Mouse (Mus musculus) common myeloid progenitor, adult 5-6 weeks (primary cell): ENCODE data around the gene Ube2i. TPM values are rescaled to one million over a fixed set of nuclear protein-coding genes. Genes with fewer than 3 reads are reported as not detected.

Experiments used
- ATAC-seq: replicated peaks from 2 replicates; pipeline ENCODE4 v1.8.0; 2016; ENCODE audit warnings: low read depth, mild to moderate bottlenecking, moderate TSS enrichment, inconsistent platforms; ENCODE audit not compliant: poor library complexity, severe bottlenecking
- total RNA-seq: library from RNA; stranded (forward); fragments of 200-1000, 187-1606 nt; gene quantifications from 2 replicates; pipeline ENCODE4 v1.2.3, GENCODE M21; 2017

The Ube2i gene
- total RNA-seq: 313 and 322 TPM in 2 replicates

DNA sequence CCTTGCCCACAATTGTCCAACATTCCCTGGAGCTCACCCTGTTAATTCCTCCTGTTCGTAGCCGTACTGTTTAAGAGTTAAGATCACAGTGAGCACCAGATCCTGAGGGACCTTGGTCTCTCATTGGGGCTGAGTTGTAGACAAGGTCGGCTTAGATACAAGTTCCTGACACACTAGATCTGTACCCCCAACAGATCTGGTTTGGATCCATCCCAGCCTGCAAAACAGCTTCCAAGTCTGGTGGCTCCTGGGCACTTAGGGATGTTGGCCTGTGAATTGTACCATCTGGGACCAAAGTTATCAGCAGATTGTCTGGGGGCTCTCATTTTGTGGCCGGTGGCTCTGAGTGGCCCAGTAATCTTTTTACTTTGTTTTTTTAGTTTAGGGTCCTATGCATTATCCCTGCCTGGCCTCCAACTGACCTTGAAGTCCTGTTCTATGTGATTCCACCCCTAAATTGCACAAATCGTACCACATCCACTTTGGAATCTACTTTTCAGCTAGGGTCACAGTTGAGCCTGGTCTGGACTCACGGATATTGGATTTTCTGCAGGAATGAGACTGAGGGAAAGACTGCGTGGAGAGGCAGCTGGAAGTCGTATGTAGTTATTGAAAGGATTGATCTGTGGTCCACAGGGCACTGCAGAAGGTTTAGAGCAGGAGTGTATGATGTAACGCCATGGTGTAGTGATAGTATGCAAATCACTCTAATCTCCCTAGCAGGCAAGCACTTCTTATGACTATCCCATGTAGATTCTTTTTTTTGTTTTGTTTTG is at the start of gene Ube2i:
Gene Ube2i (minus strand): TSS at position 52 of the 776 bp plus-strand sequence.
- ATAC-seq: no peak

DNA sequence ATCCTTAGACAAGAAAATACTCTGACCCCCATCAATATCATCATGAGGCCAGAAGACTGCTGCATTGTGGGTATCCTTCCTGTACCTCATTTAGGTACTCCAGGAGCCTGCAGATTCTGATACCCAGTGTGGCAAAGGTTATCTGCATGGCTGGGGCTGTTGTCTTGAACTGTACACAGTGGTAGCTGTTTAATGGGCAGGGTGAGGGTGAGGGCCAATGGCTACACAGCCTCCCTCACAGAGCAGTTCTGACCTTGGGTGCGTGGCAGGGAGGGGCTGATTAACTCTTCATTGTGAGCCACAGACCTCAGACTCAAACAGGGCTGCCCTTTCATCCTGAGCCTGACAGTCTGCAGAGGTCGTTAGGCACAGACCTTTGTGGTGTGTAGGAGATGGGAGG is 48.5 kb upstream of the Ube2i start:
- ATAC-seq: no peak

DNA sequence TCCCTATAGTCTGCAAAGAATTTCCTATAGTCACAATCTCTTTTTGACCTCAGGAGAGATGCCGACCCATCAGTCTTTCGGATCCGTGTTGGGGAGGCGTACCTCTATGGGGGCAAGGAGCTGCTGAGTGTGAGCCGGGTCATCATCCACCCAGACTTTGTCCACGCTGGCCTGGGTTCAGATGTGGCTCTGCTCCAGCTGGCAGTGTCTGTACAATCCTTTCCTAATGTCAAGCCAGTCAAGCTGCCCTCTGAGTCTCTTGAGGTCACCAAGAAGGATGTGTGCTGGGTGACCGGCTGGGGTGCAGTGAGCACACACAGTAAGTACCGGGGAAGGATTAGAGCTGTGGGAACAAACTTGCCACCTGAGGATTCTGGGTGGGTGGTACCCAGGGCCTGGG is 46.4 kb upstream of the Ube2i start:
- no peak for ATAC-seq

DNA sequence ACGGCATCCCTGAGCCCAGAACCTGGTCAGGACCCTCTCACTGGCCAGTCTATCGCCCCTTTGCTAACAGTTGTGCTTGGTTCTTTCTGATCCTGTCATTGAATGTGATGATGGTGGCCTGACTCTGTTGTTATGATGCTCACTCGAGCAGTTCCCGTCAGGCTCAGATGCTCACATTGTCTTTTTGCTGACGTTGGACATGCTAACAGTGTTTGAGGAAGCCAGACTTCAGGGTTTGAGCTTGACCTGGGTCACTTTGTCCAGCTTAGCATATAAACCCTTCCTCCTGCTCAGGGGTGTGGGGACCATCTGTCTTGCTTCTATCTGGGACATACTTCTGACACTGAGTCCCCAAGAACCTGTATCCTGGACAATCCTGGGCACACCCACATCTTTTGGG is 43.9 kb upstream of the Ube2i start, which contains the start of gene Prss29:
Gene Prss29 (plus strand): TSS at position 301 of the 400 bp plus-strand sequence.
- ATAC-seq: no peak

DNA sequence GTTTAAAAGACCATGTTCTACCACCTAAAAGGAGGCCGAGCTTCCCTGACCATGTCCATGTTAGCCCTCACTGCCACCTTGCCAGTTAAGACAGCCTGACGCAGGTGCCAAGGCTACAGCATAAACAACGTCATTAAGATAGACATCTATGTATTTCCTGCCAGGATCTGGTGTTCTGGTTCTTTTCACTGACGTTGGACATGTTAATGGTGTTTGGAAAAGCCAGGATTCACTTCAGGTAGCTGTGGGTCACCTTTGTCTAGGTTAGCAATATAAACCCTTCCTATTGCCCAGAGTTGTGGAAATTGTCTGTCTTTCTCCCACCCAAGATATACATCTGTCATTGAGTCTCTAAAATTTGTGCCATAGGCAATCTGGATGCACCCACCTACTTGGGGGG is 33.9 kb upstream of the Ube2i start, which contains the start of gene Prss28:
Gene Prss28 (plus strand): TSS at position 301 of the 400 bp plus-strand sequence.
- ATAC-seq: no peak

DNA sequence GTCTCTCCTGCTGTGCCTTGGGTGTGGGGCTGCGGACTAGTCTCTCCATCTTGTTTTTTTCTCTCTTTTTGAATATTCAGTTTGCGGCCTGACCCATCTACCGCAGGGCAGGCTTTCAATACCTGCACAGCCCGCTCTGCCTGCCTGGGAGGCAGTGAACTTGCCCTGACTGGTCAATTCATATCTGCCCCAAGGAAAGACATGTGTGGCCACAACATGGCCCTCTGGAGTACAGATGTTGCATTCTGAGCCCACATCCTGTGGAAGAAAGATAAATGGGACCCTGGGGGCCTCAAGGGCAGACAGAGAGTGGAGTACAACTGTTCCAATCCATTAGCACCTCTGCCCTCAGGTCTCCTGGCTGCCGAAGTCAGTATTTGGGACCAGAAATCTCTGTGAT is 23.7 kb upstream of the Ube2i start, which contains the start of gene Prss34:
Gene Prss34 (plus strand): TSS at position 301 of the 400 bp plus-strand sequence.
- no peak for ATAC-seq

DNA sequence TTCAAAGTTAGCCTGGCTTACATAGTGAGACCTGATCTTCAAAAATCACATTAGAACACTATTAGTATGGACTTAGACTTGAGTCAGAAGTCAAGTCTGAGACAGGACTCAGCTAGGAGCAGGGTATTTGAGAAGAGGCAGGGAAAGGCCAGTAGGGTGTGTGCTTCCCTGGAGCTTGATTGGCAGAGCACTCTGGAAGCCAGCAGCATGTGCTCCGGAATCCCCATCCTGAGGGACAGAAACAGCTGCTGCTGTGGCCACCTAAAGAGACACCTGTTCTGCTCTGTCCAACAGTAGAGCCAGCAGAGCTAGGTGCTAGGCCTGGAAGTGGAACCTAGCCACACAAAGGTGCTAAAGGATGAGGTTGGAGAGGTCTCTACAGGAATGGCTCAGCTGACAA is 19.7 kb upstream of the Ube2i start:
- ATAC-seq: no peak

DNA sequence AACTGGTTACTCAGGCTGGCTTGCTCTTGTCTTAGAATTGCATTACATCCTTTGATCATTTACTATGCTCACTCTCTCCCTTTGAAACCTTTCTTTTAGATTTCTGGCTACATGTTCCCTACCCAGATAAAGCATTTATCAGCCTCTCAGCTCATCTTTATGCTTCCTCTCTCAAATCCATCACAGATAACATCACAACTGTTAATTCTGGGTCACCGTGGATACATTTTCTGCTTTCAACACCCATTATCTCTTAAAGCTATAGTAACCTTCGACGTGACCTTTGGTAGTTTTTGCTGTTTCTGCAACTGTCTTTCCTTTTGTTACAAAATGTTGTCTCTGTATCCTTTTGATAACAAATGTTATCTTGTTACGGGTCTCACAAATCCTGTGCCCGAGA is 19.1 kb upstream of the Ube2i start:
- ATAC-seq: no peak

DNA sequence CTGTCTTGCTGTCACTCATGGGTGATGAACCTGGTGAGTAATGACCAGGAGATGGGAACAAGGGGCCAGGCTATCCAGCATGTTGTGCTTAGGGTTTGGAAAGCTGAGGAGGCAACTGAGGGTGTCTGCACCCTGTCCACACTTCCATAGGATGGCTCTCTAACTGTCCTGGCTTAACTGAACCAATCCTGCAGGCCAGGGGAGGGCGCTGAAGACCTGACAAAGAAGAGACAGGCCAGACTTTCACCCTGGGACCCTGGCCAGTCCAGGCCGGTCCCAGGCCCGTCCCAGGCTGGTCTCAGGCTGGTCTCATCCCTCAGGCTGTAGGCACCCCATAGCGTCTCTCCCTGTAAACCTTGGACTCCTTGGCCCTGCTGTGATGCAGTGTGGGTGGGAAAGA is 16.0 kb upstream of the Ube2i start:
- ATAC-seq: 0 out of 2 replicates have a peak, but pooled peaks have one; percentile 36

DNA sequence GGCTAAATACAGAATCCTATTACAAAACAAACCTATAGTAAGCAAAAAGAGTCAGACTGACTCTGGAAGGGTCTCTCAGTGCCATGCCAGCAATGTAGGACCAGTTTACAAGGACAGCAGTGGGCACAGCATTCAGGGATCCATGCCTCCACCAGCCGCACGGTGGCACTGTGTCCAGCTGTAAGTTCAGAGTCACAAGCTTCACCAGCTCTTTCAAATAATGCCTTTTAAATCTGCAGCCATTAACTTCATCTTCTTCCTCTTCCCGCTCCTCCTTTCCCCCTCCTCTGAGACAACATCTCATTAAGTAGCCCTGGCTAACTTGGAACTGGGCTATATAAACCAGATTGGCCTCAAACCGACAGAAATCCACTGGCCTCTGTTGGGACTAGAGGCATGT is 14.4 kb upstream of the Ube2i start:
- peak; percentile 84 for ATAC-seq

DNA sequence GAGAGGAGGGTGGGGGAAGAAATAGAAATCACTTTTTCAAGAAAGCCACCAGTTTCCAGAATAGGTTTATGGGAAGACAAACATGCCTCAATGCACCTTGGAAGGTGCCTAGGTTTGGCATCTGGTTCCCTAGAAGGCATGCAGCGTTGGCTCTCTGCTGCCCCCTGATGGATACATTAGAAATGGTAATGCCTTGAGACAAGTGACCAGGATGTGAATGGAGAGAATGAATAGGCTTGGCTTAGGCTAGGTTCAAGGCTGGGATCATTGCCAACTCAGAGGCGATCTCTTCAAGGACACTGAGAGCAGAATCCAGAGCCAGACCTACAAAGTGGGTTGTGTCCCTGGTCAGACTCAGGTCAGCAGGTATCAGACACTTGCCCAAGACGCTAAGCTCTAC is 10.6 kb upstream of the Ube2i start:
- ATAC-seq: peak; percentile 83

DNA sequence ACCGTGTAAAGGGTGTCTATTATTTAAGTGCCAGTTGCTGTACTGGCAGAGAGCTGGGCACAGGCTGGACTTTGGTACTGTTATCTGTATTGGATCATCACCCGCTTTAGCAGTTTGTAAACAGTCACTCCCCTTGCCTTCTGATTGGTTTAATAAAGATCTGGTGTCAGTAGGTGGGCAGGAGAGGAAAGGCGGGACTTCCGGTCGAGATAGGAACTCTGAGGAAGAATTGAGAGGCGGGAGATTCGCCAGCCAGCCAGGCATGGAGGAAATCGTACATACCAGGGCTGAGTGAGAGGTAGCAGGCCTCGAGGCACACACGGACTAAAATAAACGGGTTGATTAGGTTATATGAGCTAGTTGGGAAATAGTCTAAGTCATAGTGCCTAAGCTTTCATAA is 7.7 kb upstream of the Ube2i start:
- peak; percentile 72 for ATAC-seq

DNA sequence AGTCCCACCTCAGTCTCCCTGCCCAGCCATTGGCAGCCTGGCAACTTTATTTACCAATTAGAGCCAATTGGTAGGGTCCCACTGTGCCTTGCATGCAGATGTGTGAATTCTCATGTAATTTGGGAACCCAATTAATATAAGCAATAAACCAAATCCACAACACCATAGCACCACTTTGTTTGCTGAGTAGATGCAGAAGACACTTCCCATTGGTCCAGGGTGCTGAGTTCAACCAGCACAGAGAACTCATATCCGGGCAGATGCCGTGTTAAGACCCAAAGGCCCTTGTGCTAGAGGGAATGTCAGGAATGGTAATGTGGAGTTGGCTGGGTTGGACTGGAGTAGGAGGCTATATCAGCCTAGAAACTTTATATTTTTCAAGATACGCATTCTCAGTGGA is 1.4 kb upstream of the Ube2i start:
- no peak for ATAC-seq

DNA sequence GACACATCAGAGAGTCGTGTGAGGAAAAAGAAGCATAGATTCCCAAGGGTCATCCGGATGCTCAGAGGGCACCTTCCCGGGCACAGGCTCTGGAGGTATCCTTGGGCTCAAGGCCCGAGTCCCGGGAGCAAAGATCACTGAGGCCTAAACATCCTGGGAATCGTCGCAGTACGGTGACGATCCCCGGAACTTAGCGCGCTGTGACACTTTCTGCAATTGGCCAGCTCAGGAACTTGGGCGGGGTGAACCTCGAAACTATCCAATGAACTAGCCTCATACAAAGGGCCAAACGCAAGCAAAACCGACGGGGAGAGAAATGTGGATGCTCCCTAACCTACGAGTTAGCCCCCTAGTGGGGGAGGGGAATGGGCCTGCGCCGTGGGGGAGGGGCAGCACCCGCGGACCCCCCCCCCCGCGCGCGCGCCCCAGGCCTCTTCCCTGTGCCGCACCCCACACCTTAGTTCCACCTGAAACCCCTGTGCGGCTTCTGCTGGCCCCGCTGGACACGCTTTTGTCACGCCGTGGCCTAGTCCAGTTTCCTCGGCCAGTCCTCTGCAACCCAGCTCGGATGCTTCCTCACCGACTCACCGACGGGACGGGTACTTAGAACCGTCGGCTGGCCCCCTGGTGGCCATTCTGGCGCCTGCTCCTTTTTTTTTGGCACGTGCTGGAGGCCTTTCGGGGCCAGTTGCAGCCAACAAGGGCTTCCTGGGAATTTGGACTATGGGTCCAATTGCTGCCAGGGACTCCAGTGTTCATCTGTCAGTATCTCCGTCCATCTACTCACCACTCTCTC is 518 bp downstream of the Ube2i start:
- ATAC-seq: peak; percentile 85

DNA sequence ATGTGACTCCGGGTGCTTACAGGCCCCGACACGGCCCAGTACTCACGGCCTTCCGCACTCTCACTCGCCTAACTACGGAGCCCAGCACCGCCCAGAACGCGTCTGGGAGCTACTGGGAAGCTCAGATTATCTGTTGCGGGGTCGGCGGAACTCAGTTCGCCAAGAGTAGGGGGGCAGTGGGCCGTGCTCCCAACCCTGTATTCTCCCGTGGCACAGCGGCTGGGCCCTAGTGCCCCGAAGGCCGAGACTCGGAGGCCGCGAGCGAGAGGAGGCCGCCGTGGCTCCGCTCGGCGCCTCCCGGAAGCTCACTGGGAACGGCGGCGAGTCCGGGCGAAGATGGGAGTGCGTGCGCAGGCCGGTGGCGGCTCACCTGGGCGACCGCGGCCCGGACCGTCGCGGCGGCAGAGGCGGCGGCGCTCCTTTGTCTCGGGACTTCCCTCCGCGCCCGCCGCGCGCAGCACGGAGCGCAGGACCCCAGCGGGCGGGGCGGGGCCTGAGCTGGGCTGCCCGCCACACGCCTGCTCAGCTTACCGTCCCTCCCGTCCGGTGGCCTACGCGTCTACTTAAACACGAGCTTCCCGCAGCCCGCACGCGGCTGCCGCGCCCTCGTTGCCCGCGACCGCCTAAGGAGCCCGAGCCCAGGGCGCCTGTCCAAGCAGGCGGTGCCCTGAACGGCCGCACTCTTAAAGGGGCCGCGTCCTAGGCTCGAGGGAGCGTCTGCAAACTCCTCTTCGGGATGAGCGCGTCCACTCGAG is 1.3 kb downstream of the Ube2i start:
- ATAC-seq: peak; percentile 70

DNA sequence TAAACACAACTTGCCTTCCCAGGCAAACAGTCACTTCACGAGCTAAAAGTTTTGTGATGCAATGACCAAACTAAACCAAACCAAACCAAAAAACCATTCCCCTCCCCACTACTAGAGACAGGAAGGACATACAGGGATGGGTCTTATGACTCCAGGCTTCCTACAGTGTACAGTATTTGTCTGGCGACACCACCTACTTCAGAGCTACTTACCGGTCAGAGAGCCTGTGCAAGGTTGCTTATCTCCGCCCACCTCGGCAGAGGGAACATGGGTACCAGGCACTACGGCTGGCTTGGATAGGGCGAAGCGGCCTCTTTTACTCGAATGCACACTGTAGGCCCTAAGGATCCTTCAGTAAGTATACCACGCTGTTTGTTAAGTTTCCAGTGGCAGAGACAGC is 2.1 kb downstream of the Ube2i start:
- ATAC-seq: no peak

DNA sequence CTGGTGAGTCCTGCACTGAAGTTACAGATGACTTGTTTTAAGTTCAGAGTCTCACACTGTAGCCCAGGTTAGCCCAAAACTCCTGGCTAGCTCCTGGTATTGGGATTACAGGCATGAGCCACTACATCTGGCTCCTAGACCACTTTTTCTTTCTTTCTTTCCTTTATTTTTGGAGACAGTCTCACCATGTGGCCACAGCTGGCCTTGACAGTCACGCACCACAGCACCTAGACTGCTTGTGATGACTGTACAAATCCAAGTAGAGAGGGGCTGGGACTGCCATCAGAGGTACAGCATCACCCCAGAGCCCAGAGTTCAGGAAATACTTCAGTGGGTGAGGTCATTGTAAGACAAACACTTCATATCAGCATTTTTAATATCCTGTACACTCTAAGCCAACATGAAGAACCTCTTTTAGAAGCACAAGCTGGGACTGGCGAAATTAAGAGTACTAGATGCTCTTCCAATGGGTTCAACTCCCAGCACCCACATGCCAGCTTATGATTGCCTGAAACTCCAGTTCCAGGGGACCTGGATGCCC is 3.6 kb downstream of the Ube2i start:
- no peak for ATAC-seq

DNA sequence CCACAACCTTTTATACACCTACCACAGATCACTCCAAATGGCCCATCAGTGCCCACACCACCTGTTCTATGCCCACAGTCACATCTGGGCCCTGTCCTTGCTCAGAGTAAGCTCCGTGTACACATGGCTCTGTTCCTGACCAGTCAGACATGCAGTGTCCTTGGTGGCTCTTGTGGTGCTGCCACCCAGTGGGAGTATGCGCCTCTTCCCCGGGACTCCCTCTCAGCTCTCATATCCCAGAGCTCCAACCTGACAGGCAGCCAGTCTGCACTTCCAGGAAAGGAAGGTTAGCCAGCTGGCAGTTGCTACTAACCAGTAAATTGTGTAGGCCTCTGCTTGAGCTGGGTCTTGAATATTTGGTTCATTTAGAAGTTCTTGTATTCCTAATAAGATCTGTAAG is 10.0 kb downstream of the Ube2i start:
- ATAC-seq: no peak

DNA sequence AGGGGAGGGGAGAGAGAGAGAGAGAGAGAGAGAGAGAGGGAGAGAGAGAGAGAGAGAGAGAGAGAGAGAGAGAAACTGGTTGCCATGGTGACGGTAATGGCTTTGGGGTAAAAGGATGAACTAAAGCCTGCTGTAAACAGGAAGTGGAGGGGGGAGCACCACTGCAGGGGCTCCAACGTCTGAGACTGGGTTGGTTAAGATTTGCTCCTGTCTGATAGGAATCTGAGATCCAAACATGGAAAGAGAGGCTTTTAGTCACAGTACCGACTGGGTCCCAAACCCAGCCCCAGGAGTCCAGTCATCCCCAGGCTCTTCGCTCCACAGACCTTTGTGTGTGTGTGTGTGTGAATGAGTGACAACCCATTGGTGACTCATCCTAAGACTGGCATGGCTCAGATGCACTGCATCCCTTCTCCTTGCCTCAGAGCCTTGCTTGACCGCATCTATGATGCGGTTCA is 16.6 kb downstream of the Ube2i start:
- ATAC-seq: no peak

DNA sequence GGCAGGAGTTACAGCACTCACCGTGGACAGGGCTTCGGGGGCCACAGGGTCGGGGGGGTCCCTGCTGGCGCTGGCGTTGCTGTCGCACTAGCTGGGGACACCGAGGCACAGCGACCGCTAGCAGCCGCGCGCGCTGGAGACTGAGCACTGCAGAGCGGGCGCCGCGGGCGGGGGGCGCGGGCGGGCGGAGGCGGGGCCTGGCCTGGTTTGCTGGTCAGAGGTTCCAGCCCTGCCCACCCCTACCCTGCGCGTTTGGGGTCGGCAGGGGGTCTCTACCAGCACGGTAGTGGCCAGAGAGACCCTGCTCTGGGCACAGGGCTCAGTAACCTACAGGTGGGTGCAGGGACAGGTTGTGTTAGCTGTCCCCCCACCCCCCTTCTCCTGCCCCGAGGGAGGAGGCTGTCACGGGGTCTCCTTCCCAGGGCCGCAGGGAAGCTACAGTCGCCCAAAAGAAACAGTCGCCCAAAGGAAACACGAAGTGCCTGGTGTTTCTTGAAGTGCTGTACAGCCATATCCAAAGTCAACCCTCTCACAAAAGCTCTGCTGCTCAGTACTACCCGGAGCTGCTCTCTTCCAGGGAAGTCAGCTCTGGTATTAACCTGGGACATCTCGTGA is 18.2 kb downstream of the Ube2i start, which contains the start of gene Baiap3:
Gene Baiap3 (minus strand): TSS at position 225 of the 615 bp plus-strand sequence.
- ATAC-seq: no peak
